Mouse (Mus musculus) brain, embryonic 18.5 days (tissue): ENCODE data around the gene Acot2.
"Not testable (repeated sequence)": the region's sequence is repeated elsewhere in the genome, so short reads cannot be mapped to it uniquely, and the experiment has no call there.

Experiments
- DNase-seq: peaks from one replicate; pipeline ENCODE4 v3.0.0-alpha.2; 2012; ENCODE audit warnings: low read depth, low spot score

Gene Acot2

GRCm38 (mm10) chr12:84038241-84038640, 50.6 kb downstream of the Acot2 start, which contains the start of gene Acot4:
Gene Acot4, plus strand, starts transcription at chr12:84038379.
- not testable (repeated sequence) for DNase-seq

DNA sequence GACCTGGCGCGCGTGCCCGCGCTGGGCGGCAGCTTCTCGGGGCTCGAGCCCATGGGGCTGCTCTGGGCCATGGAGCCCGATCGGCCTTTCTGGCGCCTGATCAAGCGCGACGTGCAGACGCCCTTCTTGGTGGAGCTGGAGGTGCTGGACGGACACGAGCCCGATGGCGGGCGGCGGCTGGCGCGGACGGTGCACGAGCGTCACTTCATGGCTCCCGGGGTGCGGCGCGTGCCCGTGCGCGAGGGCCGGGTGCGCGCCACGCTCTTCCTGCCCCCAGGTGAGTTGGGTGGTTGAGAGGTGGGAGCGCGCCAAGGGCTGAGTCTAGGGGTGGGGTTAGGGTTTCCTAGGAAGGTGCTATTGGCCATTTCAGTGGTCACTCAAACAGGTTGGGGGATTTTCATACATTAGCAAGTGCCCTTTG, 51.0 kb downstream of the Acot2 start, which contains the start of gene Gm49366:
Gene Gm49366 (plus strand): TSS at position 245 of the 421 bp plus-strand sequence.
- DNase-seq: not testable (repeated sequence)

GRCm38 (mm10) chr12:84042248-84042647, 54.6 kb downstream of the Acot2 start:
- DNase-seq: no peak
